Mouse (Mus musculus) cerebellum, adult 2 months (tissue): ENCODE measurements around the gene Rbp3.

ENCODE experiments used
- CTCF ChIP-seq: fragments of 200-500 bp; IDR thresholded peaks from 2 replicates; pipeline ENCODE4 v1.5.1; 2011; ENCODE audit warnings: low read depth, mild to moderate bottlenecking, control low read depth, low read length, moderate library complexity, borderline replicate concordance; ENCODE audit not compliant: insufficient read depth
- POLR2A ChIP-seq: fragments of 200-500 bp; IDR thresholded peaks from 2 replicates; pipeline ENCODE4 v1.6.1; 2011; ENCODE audit warnings: low read length, control low read depth, borderline replicate concordance; ENCODE audit not compliant: insufficient read depth

- TF ChIP-seq CTCF (no peak), POLR2A (no peak)
These were observed at the start of gene Rbp3 for GRCm38 (mm10) chr14:33953761-33954160.
